Mouse (Mus musculus): ENCODE data around the gene Blcap.
"Not testable (repeated sequence)": the region's sequence is repeated elsewhere in the genome, so short reads cannot be mapped to it uniquely, and the experiment has no call there.

The Blcap gene

GRCm38 (mm10) chr2:157571224-157571832, at the start of gene Blcap:
Blcap (minus strand) TSS chr2:157571274.
- DNase-seq (ENCODE audit: low read depth), result no peak

- DNase-seq (ENCODE audit: low read depth), result no peak
Measured at GRCm38 (mm10) chr2:157618393-157618792, 47.3 kb upstream of the Blcap start.

GRCm38 (mm10) chr2:157613997-157614396, 42.9 kb upstream of the Blcap start:
- DNase-seq (ENCODE audit: low read depth), result no peak

GRCm38 (mm10) chr2:157611735-157612134, 40.7 kb upstream of the Blcap start:
- DNase-seq (ENCODE audit: low read depth), result no peak

- DNase-seq (ENCODE audit: low read depth), result no peak
Measured at GRCm38 (mm10) chr2:157607542-157608236, 36.6 kb upstream of the Blcap start.

- peak; percentile 8 for DNase-seq (ENCODE audit: low read depth)
Measured at GRCm38 (mm10) chr2:157605025-157605675, 34.1 kb upstream of the Blcap start.

- no peak for DNase-seq (ENCODE audit: low read depth)
Measured at GRCm38 (mm10) chr2:157601435-157601839, 30.4 kb upstream of the Blcap start.

- DNase-seq (ENCODE audit: low read depth), result no peak
Measured at GRCm38 (mm10) chr2:157596876-157597566, 25.9 kb upstream of the Blcap start.

- DNase-seq (ENCODE audit: low read depth), result not testable (repeated sequence)
Measured at GRCm38 (mm10) chr2:157585351-157585750, 14.3 kb upstream of the Blcap start.

- DNase-seq (ENCODE audit: low read depth), result no peak
Measured at GRCm38 (mm10) chr2:157572786-157573185, 1.7 kb upstream of the Blcap start.

GRCm38 (mm10) chr2:157569796-157570485, 1.1 kb downstream of the Blcap start:
- DNase-seq (ENCODE audit: low read depth), result no peak

- no peak for DNase-seq (ENCODE audit: low read depth)
Measured at GRCm38 (mm10) chr2:157568881-157569280, 2.2 kb downstream of the Blcap start.

GRCm38 (mm10) chr2:157567235-157567961, 3.7 kb downstream of the Blcap start:
- DNase-seq (ENCODE audit: low read depth), result no peak

- DNase-seq (ENCODE audit: low read depth), result peak; percentile 84
Measured at GRCm38 (mm10) chr2:157566260-157566952, 4.7 kb downstream of the Blcap start.

- DNase-seq (ENCODE audit: low read depth), result no peak
Measured at GRCm38 (mm10) chr2:157565898-157566259, 5.2 kb downstream of the Blcap start.

GRCm38 (mm10) chr2:157565446-157565845, 5.6 kb downstream of the Blcap start:
- DNase-seq (ENCODE audit: low read depth), result no peak

GRCm38 (mm10) chr2:157564723-157565122, 6.4 kb downstream of the Blcap start:
- no peak for DNase-seq (ENCODE audit: low read depth)

GRCm38 (mm10) chr2:157563031-157563430, 8.0 kb downstream of the Blcap start:
- DNase-seq (ENCODE audit: low read depth), result no peak

- no peak for DNase-seq (ENCODE audit: low read depth)
Measured at GRCm38 (mm10) chr2:157561165-157561836, 9.8 kb downstream of the Blcap start.

GRCm38 (mm10) chr2:157560302-157560701, 10.8 kb downstream of the Blcap start:
- no peak for DNase-seq (ENCODE audit: low read depth)

Data from fibroblast of lung, adult 2 months (primary cell).